Mouse (Mus musculus): ENCODE results near the gene Mef2b. TPM values are rescaled to one million over a fixed set of nuclear protein-coding genes. Genes with fewer than 3 reads are reported as not detected.

Gene Mef2b
- polyA plus RNA-seq (2021; fragmentation: Nextera tagmentation), result 0.30 and 0.31 TPM in 2 replicates
- long read RNA-seq, experiment 1, partial matches to known transcripts, result 0 of 4 reads
- long read RNA-seq, experiment 1, other reads (novel, unspliced or antisense), result 4 of 4 reads
- long read RNA-seq, experiment 2, partial matches to known transcripts, result 0 of 6 reads
- long read RNA-seq, experiment 2, other reads (novel, unspliced or antisense), result 6 of 6 reads

GRCm38 (mm10) chr8:70139026-70139857 is at the start of gene Mef2b, which contains the start of the genes Rfxank and Borcs8:
Gene Mef2b, plus strand, starts transcription at chr8:70139711.
Gene Rfxank, minus strand, starts transcription at chr8:70139154.
Gene Borcs8, plus strand, starts transcription at chr8:70139499.

GRCm38 (mm10) chr8:70120667-70121066 is 18.8 kb upstream of the Mef2b start, which contains the start of gene Ncan:
Gene Ncan, minus strand, starts transcription at chr8:70120873.

GRCm38 (mm10) chr8:70131166-70131883 is 8.2 kb upstream of the Mef2b start, which contains the start of gene Nr2c2ap:
Gene Nr2c2ap, plus strand, starts transcription at chr8:70131333.

GRCm38 (mm10) chr8:70172043-70172681 is 32.7 kb downstream of the Mef2b start, which contains the start of gene Tmem161a:
Gene Tmem161a, plus strand, starts transcription at chr8:70172356.

GRCm38 (mm10) chr8:70212112-70213055 is 72.9 kb downstream of the Mef2b start, which contains the start of gene Slc25a42:
Gene Slc25a42, minus strand, starts transcription at chr8:70212305.

Small RNA genes within 50 kb of the gene (microRNA-seq; reads per million reads assigned to microRNA genes)
- 16.1 reads per million, percentile 38 among the genes with 10 or more reads in this experiment for gene Mir7066

Other genes with a start within 250 kb of the Mef2b start
- 1.1 TPM in 2 replicates for gene Tssk6, start 237.5 kb upstream of the Mef2b start, polyA plus RNA-seq (2021; fragmentation: Nextera tagmentation)
- gene Ndufa13, start 237.2 kb upstream of the Mef2b start, polyA plus RNA-seq (2021; fragmentation: Nextera tagmentation), result 798 and 871 TPM in 2 replicates
- 68.6 and 74.2 TPM in 2 replicates for gene Yjefn3, start 237.0 kb upstream of the Mef2b start, polyA plus RNA-seq (2021; fragmentation: Nextera tagmentation)
- gene Gatad2a, start 143.3 kb upstream of the Mef2b start, polyA plus RNA-seq (2021; fragmentation: Nextera tagmentation), result 7.5 and 9.1 TPM in 2 replicates
- gene Mau2, start 97.0 kb upstream of the Mef2b start, polyA plus RNA-seq (2021; fragmentation: Nextera tagmentation), result 24.0 and 25.3 TPM in 2 replicates
- gene Sugp1, start 96.9 kb upstream of the Mef2b start, polyA plus RNA-seq (2021; fragmentation: Nextera tagmentation), result 30.2 and 31.7 TPM in 2 replicates
- gene Tm6sf2, start 66.8 kb upstream of the Mef2b start, polyA plus RNA-seq (2021; fragmentation: Nextera tagmentation), result 0.40 and 0.64 TPM in 2 replicates
- 51.3 and 58.1 TPM in 2 replicates for gene Hapln4, start 56.3 kb upstream of the Mef2b start, polyA plus RNA-seq (2021; fragmentation: Nextera tagmentation)
- gene Ncan, start 18.8 kb upstream of the Mef2b start, polyA plus RNA-seq (2021; fragmentation: Nextera tagmentation), result 121 and 139 TPM in 2 replicates
- 40.4 and 41.6 TPM in 2 replicates for gene Nr2c2ap, start 8.4 kb upstream of the Mef2b start, polyA plus RNA-seq (2021; fragmentation: Nextera tagmentation)
- gene Rfxank, start 557 bp upstream of the Mef2b start, polyA plus RNA-seq (2021; fragmentation: Nextera tagmentation), result 13.6 and 15.3 TPM in 2 replicates
- 101 and 107 TPM in 2 replicates for gene Borcs8, start 212 bp upstream of the Mef2b start, polyA plus RNA-seq (2021; fragmentation: Nextera tagmentation)
- gene Tmem161a, start 32.6 kb downstream of the Mef2b start, polyA plus RNA-seq (2021; fragmentation: Nextera tagmentation), result 27.1 and 27.6 TPM in 2 replicates
- 11.8 and 13.3 TPM in 2 replicates for gene Slc25a42, start 72.6 kb downstream of the Mef2b start, polyA plus RNA-seq (2021; fragmentation: Nextera tagmentation)
- gene Sugp2, start 94.5 kb downstream of the Mef2b start, polyA plus RNA-seq (2021; fragmentation: Nextera tagmentation), result 28.9 and 29.7 TPM in 2 replicates
- 32.8 and 33.6 TPM in 2 replicates for gene Armc6, start 94.8 kb downstream of the Mef2b start, polyA plus RNA-seq (2021; fragmentation: Nextera tagmentation)
- 20.5 and 21.9 TPM in 2 replicates for gene Homer3, start 143.1 kb downstream of the Mef2b start, polyA plus RNA-seq (2021; fragmentation: Nextera tagmentation)
- 20.1 and 21.0 TPM in 2 replicates for gene Ddx49, start 162.8 kb downstream of the Mef2b start, polyA plus RNA-seq (2021; fragmentation: Nextera tagmentation)
- 343 and 361 TPM in 2 replicates for gene Cope, start 162.8 kb downstream of the Mef2b start, polyA plus RNA-seq (2021; fragmentation: Nextera tagmentation)
- gene Cers1, start 176.1 kb downstream of the Mef2b start, polyA plus RNA-seq (2021; fragmentation: Nextera tagmentation), result 110 and 121 TPM in 2 replicates
- 10.7 and 14.1 TPM in 2 replicates for gene Gdf1, start 190.1 kb downstream of the Mef2b start, polyA plus RNA-seq (2021; fragmentation: Nextera tagmentation)
- gene Upf1, start 213.6 kb downstream of the Mef2b start, polyA plus RNA-seq (2021; fragmentation: Nextera tagmentation), result 3.2 and 4.4 TPM in 2 replicates
- 0.44 TPM in 1 of 2 replicates, not detected in the other for gene Comp, start 233.8 kb downstream of the Mef2b start, polyA plus RNA-seq (2021; fragmentation: Nextera tagmentation)